Mouse (Mus musculus) heart, adult 2 months (tissue): ENCODE results near the gene Cdc42ep2.
"Not testable (repeated sequence)": the region's sequence is repeated elsewhere in the genome, so short reads cannot be mapped to it uniquely, and the experiment has no call there.

ENCODE experiments used
- CTCF ChIP-seq: fragments of 200-600 bp; IDR thresholded peaks from 2 replicates; pipeline ENCODE4 v1.8.1; 2022; ENCODE audit warnings: antibody characterized with exemption, mild to moderate bottlenecking, moderate library complexity
- POLR2A ChIP-seq: fragments of 200-500 bp; IDR thresholded peaks from 2 replicates; pipeline ENCODE4 v1.6.1; 2011; ENCODE audit warnings: mild to moderate bottlenecking, low read depth, low read length, control low read depth; ENCODE audit not compliant: insufficient read depth

DNA sequence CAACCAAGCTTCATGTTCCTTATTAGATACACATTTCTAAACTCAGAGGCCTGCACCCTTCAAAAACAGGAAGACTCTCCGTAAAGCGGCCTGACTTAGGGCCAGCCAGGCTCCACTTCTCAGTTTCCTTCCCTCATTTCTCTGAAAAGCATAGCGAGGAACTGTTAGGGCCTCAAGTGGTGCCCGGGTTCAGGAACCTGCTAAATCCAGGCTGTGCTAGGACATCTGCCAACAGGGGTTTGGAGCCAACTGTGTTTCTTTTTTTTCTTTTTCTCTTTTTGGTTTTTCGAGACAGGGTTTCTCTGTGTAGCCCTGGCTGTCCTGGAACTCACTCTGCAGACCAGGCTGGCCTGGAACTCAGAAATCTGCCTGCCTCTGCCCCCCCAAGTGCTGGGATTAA, 42.5 kb downstream of the Cdc42ep2 start:
- not testable (repeated sequence) for TF ChIP-seq POLR2A, CTCF
